Comparison of ENCODE assay signal across 8 mouse cellular contexts in genomic region chrX:12857881-12858755, GRCm38 (mm10).
DNase-seq lines count a peak whose midpoint lies in the region; ATAC-seq and TF ChIP-seq lines count a peak whose summit lies in the region.

No protein-coding gene starts in this region.

- ATAC-seq in embryonic facial prominence, embryonic 13.5 days (ENCODE audit: insufficient number of reproducible peaks, insufficient read depth, low FRiP score, low TSS enrichment, low read depth), result no peak
- ATAC-seq in lung, embryonic 16.5 days (ENCODE audit: low read depth), result peak; percentile 75
- peak; percentile 88 for ATAC-seq in neural tube, embryonic 15.5 days (ENCODE audit: low FRiP score)
- ATAC-seq in erythroid progenitor cell, adult 5-6 weeks (replicated peaks; ENCODE audit: low FRiP score, poor library complexity, severe bottlenecking), result no peak

- peak overlapping the region; percentile 62 for H3K9ac ChIP-seq in MEL (ENCODE audit: control insufficient read depth, low read depth, low read length, poor library complexity, severe bottlenecking)
- H3K9ac ChIP-seq in embryonic facial prominence, embryonic 13.5 days, result peak overlapping the region; percentile 54
- H3K9ac ChIP-seq in lung, embryonic 16.5 days (ENCODE audit: low read length), result peak overlapping the region; percentile 51; the same call in 1 of the 2 replicates
- peak overlapping the region; percentile 10; the same call in 1 of the 2 replicates for H3K9ac ChIP-seq in neural tube, embryonic 15.5 days (replicated peaks)

- peak overlapping the region; percentile 51 for H3K4me2 ChIP-seq in embryonic facial prominence, embryonic 13.5 days
- peak overlapping the region; percentile 52 for H3K4me2 ChIP-seq in lung, embryonic 16.5 days (ENCODE audit: low read depth, low read length)
- H3K4me2 ChIP-seq in neural tube, embryonic 15.5 days, result peak overlapping the region; percentile 50

- H3K36me3 ChIP-seq in MEL (ENCODE audit: control insufficient read depth in 1 of 2, insufficient read depth in 2 of 2, low read length in 2 of 2), result no peaks in the 10 kb centered on the region
- no peaks in the 10 kb centered on the region for H3K36me3 ChIP-seq in embryonic facial prominence, embryonic 13.5 days
- H3K36me3 ChIP-seq in lung, embryonic 16.5 days (ENCODE audit: control insufficient read depth, insufficient read depth, low read length), result no peaks in the 10 kb centered on the region
- no peaks in the 10 kb centered on the region for H3K36me3 ChIP-seq in neural tube, embryonic 15.5 days

- no peaks in the 10 kb centered on the region for H3K27me3 ChIP-seq in MEL (ENCODE audit: control insufficient read depth in 1 of 2, insufficient read depth in 2 of 2, low read length in 2 of 2)
- no peaks in the 10 kb centered on the region for H3K27me3 ChIP-seq in embryonic facial prominence, embryonic 13.5 days
- no peaks in the 10 kb centered on the region; the same call in 1 of the 2 replicates for H3K27me3 ChIP-seq in lung, embryonic 16.5 days (ENCODE audit: control insufficient read depth, insufficient read depth, low read depth, low read length)
- H3K27me3 ChIP-seq in neural tube, embryonic 15.5 days (replicated peaks), result no peaks in the 10 kb centered on the region

- no peaks in the 10 kb centered on the region for H3K9me3 ChIP-seq in MEL (replicated peaks; ENCODE audit: insufficient read depth, low read length)
- H3K9me3 ChIP-seq in embryonic facial prominence, embryonic 13.5 days, result no peaks in the 10 kb centered on the region
- H3K9me3 ChIP-seq in lung, embryonic 16.5 days (ENCODE audit: control insufficient read depth, low read length), result no peaks in the 10 kb centered on the region
- no peaks in the 10 kb centered on the region for H3K9me3 ChIP-seq in neural tube, embryonic 15.5 days (replicated peaks)

- no peaks in the 10 kb centered on the region; a peak in 1 of 4 replicates for H3K4me1 ChIP-seq in MEL (ENCODE audit: control insufficient read depth in 1 of 2, insufficient read depth in 2 of 2, low read length in 2 of 2)
- no peaks in the 10 kb centered on the region for H3K4me1 ChIP-seq in embryonic facial prominence, embryonic 13.5 days
- H3K4me1 ChIP-seq in lung, embryonic 16.5 days (replicated peaks; ENCODE audit: control insufficient read depth, insufficient read depth, low read length), result no peaks in the 10 kb centered on the region
- peaks cover 8% of the 10 kb centered on the region; the same call in 1 of the 2 replicates for H3K4me1 ChIP-seq in neural tube, embryonic 15.5 days

- no peak for TF ChIP-seq POLR2A in MEL (IDR thresholded peaks at IDR 0.05; ENCODE audit: control insufficient read depth in 1 of 2, insufficient read depth in 1 of 2, low read depth in 1 of 2, low read length in 2 of 2, poor library complexity in 1 of 2)

- no peaks in the 10 kb centered on the region; the same call in 1 of the 2 replicates for H3K79me2 ChIP-seq in MEL (ENCODE audit: control insufficient read depth, insufficient read depth, low read length, poor library complexity)

- TF ChIP-seq RAD21 in MEL (IDR thresholded peaks at IDR 0.05; ENCODE audit: low read depth, low read length), result no peak

- no peak for TF ChIP-seq CTCF in MEL (IDR thresholded peaks at IDR 0.05 in 2 of 3, conservative IDR thresholded peaks at IDR 0.05 in 1 of 3; ENCODE audit: control insufficient read depth in 1 of 3, insufficient read depth in 1 of 3, low read depth in 2 of 3, low read length in 3 of 3, poor library complexity in 1 of 3, severe bottlenecking in 1 of 3)

- no peak for TF ChIP-seq EP300 in MEL (IDR thresholded peaks at IDR 0.05; ENCODE audit: low read depth in 1 of 2, low read length in 2 of 2)

- DNase-seq in A20 (ENCODE audit: low read depth, low spot score), result peak; percentile 64
- peak; percentile 56 for DNase-seq in MEL (ENCODE audit: low read depth, low spot score)
- peak; percentile 38 for DNase-seq in heart, postnatal 4 days
- peak; percentile 50 to 72 for DNase-seq in kidney, postnatal 4 days

- no peak overlapping the region for H3K27ac ChIP-seq in MEL (ENCODE audit: control insufficient read depth, low read depth, low read length)
- peak overlapping the region; percentile 84 for H3K27ac ChIP-seq in embryonic facial prominence, embryonic 13.5 days
- H3K27ac ChIP-seq in lung, embryonic 16.5 days (ENCODE audit: low read length), result peak overlapping the region; percentile 86
- peak overlapping the region; percentile 86 for H3K27ac ChIP-seq in neural tube, embryonic 15.5 days (replicated peaks)

- 30% methylated on average over 17 of the region's 17 CpGs for WGBS in embryonic facial prominence, embryonic 13.5 days
- WGBS in lung, embryonic 16.5 days, result 20% methylated on average over 17 of the region's 17 CpGs
- WGBS in neural tube, embryonic 15.5 days, result 25% methylated on average over 17 of the region's 17 CpGs

- peak overlapping the region; percentile 53 to 60 for H3K4me3 ChIP-seq in MEL (ENCODE audit: control insufficient read depth in 1 of 2, insufficient read depth in 1 of 2, low read depth in 2 of 2, low read length in 2 of 2)
- peak overlapping the region; percentile 32 for H3K4me3 ChIP-seq in embryonic facial prominence, embryonic 13.5 days
- H3K4me3 ChIP-seq in lung, embryonic 16.5 days (ENCODE audit: low read length), result peak overlapping the region; percentile 39
- H3K4me3 ChIP-seq in neural tube, embryonic 15.5 days (replicated peaks), result peak overlapping the region; percentile 25

TF ChIP-seq in MEL, 35 proteins besides CTCF, POLR2A, EP300 and RAD21:
- no peak for TF ChIP-seq USF1 (IDR thresholded peaks at IDR 0.05; ENCODE audit: low read depth, low read length)
- no peak for TF ChIP-seq ZMIZ1 (IDR thresholded peaks at IDR 0.05; ENCODE audit: low read depth, low read length)
- TF ChIP-seq USF2 (IDR thresholded peaks at IDR 0.05; ENCODE audit: borderline replicate concordance in 1 of 2, insufficient read depth in 1 of 2, low read depth in 1 of 2, low read length in 2 of 2), result no peak
- no peak for TF ChIP-seq ETS1 (IDR thresholded peaks at IDR 0.05; ENCODE audit: low read depth, low read length)
- no peak for TF ChIP-seq KAT2A (conservative IDR thresholded peaks at IDR 0.05; ENCODE audit: low read depth, low read length)
- TF ChIP-seq MXI1 (IDR thresholded peaks at IDR 0.05; ENCODE audit: low read depth, low read length), result no peak
- TF ChIP-seq ELF1 (IDR thresholded peaks at IDR 0.05; ENCODE audit: low read depth, low read length), result no peak
- TF ChIP-seq HCFC1 (IDR thresholded peaks at IDR 0.05; ENCODE audit: low read depth, low read length), result no peak
- TF ChIP-seq NELFE (IDR thresholded peaks at IDR 0.05; ENCODE audit: low read depth, low read length), result no peak
- no peak for TF ChIP-seq BHLHE40 (IDR thresholded peaks at IDR 0.05; ENCODE audit: borderline replicate concordance, low read depth, low read length)

Comparison
In these comparisons a context has a peak if more than half of its experiments do, and no peak if none do; other contexts are left out.
1. H3K9ac ChIP-seq: peak in every context shown above with its lines; median percentile 62 in MEL; 54 in embryonic facial prominence, embryonic 13.5 days; 51 in lung, embryonic 16.5 days; 10 in neural tube, embryonic 15.5 days.
2. ATAC-seq: peak in lung, embryonic 16.5 days (single experiment) and neural tube, embryonic 15.5 days (single experiment); none in embryonic facial prominence, embryonic 13.5 days (single experiment) and erythroid progenitor cell, adult 5-6 weeks (single experiment).
3. Peak in every context shown above with its lines, with median percentiles within 50 percentile points of each other: DNase-seq, H3K4me3 ChIP-seq and H3K4me2 ChIP-seq.